Mouse (Mus musculus): ENCODE results near the gene Cib1.

Gene Cib1

GRCm38 (mm10) chr7:80184968-80185367 is 47.6 kb downstream of the Cib1 start:
- no peak for DNase-seq (ENCODE audit: low read depth, low spot score)

GRCm38 (mm10) chr7:80184551-80184950 is 48.1 kb downstream of the Cib1 start:
- DNase-seq (ENCODE audit: low read depth, low spot score) = no peak

- DNase-seq (ENCODE audit: low read depth, low spot score) = no peak
Observed at GRCm38 (mm10) chr7:80183969-80184368, 48.6 kb downstream of the Cib1 start.

- peak; percentile 54 for DNase-seq (ENCODE audit: low read depth, low spot score)
Observed at GRCm38 (mm10) chr7:80183466-80183865, 49.1 kb downstream of the Cib1 start.

- DNase-seq (ENCODE audit: low read depth, low spot score) = peak; percentile 73
Observed at GRCm38 (mm10) chr7:80182139-80182538, 50.5 kb downstream of the Cib1 start.

GRCm38 (mm10) chr7:80181078-80181477 is 51.5 kb downstream of the Cib1 start:
- no peak for DNase-seq (ENCODE audit: low read depth, low spot score)

- DNase-seq (ENCODE audit: low read depth, low spot score) = no peak
Observed at GRCm38 (mm10) chr7:80180202-80180601, 52.4 kb downstream of the Cib1 start.

- DNase-seq (ENCODE audit: low read depth, low spot score) = peak; percentile 61
Observed at GRCm38 (mm10) chr7:80179790-80180189, 52.8 kb downstream of the Cib1 start.

- no peak for DNase-seq (ENCODE audit: low read depth, low spot score)
Observed at GRCm38 (mm10) chr7:80179327-80179726, 53.3 kb downstream of the Cib1 start.

GRCm38 (mm10) chr7:80178037-80178729 is 54.4 kb downstream of the Cib1 start:
- DNase-seq (ENCODE audit: low read depth, low spot score) = peak; percentile 48

GRCm38 (mm10) chr7:80177438-80177837 is 55.2 kb downstream of the Cib1 start:
- DNase-seq (ENCODE audit: low read depth, low spot score) = no peak
